Mouse (Mus musculus) Muller cell, postnatal 12 days (primary cell): ENCODE data around the gene Lpin3.

ENCODE experiments used
- DNase-seq: peaks from one replicate; pipeline ENCODE4 v3.0.0-alpha.2; 2015; ENCODE audit errors: inconsistent ontology term

Lpin3 gene

GRCm38 (mm10) chr2:160886221-160886620, 5.8 kb downstream of the Lpin3 start:
- DNase-seq = no peak

GRCm38 (mm10) chr2:160887284-160887683, 6.8 kb downstream of the Lpin3 start:
- peak; percentile 74 for DNase-seq

GRCm38 (mm10) chr2:160887859-160888258, 7.4 kb downstream of the Lpin3 start:
- peak; percentile 61 for DNase-seq

GRCm38 (mm10) chr2:160891045-160891444, 10.6 kb downstream of the Lpin3 start:
- DNase-seq = no peak

- DNase-seq = no peak
Measured at GRCm38 (mm10) chr2:160891697-160892096, 11.2 kb downstream of the Lpin3 start.

- no peak for DNase-seq
Measured at GRCm38 (mm10) chr2:160901656-160902412, 21.4 kb downstream of the Lpin3 start.

- DNase-seq = no peak
Measured at GRCm38 (mm10) chr2:160905301-160905700, 24.8 kb downstream of the Lpin3 start.

- no peak for DNase-seq
Measured at GRCm38 (mm10) chr2:160906101-160906500, 25.6 kb downstream of the Lpin3 start.

- DNase-seq = no peak
Measured at GRCm38 (mm10) chr2:160908607-160909006, 28.1 kb downstream of the Lpin3 start.

- no peak for DNase-seq
Measured at GRCm38 (mm10) chr2:160910633-160911032, 30.2 kb downstream of the Lpin3 start.

GRCm38 (mm10) chr2:160911558-160912201, 31.2 kb downstream of the Lpin3 start:
- no peak for DNase-seq

GRCm38 (mm10) chr2:160912231-160912671, 31.8 kb downstream of the Lpin3 start, which contains the start of gene Emilin3:
Gene Emilin3 (minus strand): TSS chr2:160912328.
- no peak for DNase-seq

- no peak for DNase-seq
Measured at GRCm38 (mm10) chr2:160914656-160915055, 34.2 kb downstream of the Lpin3 start.

GRCm38 (mm10) chr2:160915821-160916610, 35.5 kb downstream of the Lpin3 start:
- DNase-seq = no peak

- no peak for DNase-seq
Measured at GRCm38 (mm10) chr2:160916714-160917113, 36.2 kb downstream of the Lpin3 start.

- DNase-seq = peak; percentile 40
Measured at GRCm38 (mm10) chr2:160917313-160917712, 36.8 kb downstream of the Lpin3 start.

- DNase-seq = no peak
Measured at GRCm38 (mm10) chr2:160918154-160918929, 37.9 kb downstream of the Lpin3 start.

GRCm38 (mm10) chr2:160918930-160919215, 38.4 kb downstream of the Lpin3 start:
- no peak for DNase-seq

- DNase-seq = no peak
Measured at GRCm38 (mm10) chr2:160921285-160921684, 40.8 kb downstream of the Lpin3 start.

- peak; percentile 36 for DNase-seq
Measured at GRCm38 (mm10) chr2:160925203-160925602, 44.7 kb downstream of the Lpin3 start.

GRCm38 (mm10) chr2:160931378-160931777, 50.9 kb downstream of the Lpin3 start:
- DNase-seq = no peak

GRCm38 (mm10) chr2:160932325-160932724, 51.9 kb downstream of the Lpin3 start:
- DNase-seq = no peak
